Mouse (Mus musculus): ENCODE measurements around the gene Pdpk1. TPM values are rescaled to one million over a fixed set of nuclear protein-coding genes. Genes with fewer than 3 reads are reported as not detected.

The Pdpk1 gene
- polyA plus RNA-seq, 1 experiment: 23.7 TPM

DNA sequence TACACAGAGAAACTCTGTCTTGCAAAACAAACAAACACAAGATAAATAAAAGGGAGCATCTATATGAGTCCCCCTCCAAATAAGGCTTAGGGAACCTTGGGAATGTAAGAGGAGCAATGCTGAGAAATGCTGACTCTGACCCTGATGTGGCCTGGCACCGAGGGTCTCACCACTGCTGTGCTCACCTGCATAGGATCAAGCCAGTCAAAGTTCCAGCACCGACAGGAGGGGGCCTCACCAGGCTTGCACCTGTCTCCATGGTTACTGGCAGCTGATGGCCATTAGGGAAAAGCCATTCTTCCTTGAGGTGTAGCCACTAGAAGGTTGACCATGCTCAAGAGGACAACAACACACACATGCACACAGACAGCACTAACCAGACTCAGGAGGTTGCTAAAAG is 7.8 kb downstream of the Pdpk1 start:
- no peak for TF ChIP-seq GATA1 (IDR thresholded peaks at IDR 0.05; ENCODE audit: low read length)

DNA sequence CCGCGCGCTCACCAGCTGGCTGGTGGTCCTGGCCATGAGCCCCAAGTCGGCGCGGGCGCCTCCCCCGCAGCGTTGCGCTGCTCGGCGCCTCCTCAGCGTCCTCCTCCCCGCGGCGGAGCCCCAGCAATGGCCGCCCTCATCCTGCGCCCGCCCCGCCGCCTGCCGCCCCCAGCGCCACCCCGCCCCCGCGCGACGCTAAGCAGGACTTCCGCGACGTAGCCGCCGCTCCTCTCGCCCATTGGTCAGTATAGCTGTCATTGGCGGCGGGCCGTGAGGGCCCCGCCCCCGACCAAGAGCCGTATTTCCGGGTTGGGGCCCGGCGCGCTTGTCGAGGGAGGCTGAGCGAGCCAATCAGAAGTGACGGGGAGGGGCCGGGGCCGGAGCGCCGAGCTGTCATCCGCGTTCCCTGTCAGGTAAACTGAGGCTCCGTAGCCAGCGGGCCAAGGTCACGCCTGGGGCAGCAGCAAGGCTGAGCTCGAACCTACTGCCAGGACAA is 9.3 kb downstream of the Pdpk1 start:
- TF ChIP-seq GATA1 (IDR thresholded peaks at IDR 0.05; ENCODE audit: low read length): no peak

DNA sequence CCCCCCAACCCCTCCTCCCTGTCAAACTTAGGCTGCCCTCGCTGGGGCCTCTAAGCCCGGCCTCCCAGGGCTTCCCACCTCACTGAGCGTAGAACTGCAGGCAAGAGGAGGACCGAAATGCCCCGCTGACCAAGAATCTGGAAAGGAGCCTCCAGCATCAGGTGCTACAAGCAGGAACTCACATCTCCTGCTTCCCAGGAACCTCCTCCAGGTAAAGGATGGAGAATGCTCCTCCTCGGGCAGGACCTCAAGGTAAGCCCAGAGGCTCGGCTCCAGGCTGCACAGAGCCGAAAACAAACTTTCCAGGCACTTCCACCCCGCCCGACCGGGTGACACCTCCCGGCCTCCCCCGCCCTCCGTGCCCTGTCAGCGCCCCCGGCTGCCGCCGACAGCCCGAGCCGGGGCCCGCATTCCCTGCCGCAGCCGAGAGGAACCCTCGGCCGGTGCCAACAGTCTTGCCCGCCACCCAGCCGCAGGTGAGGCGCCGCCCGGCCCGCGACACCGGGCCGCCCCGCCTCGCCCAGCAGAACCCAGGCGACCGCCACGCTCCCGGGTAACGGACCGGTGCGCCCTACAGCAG is 9.8 kb downstream of the Pdpk1 start:
- TF ChIP-seq GATA1 (IDR thresholded peaks at IDR 0.05; ENCODE audit: low read length): no peak

DNA sequence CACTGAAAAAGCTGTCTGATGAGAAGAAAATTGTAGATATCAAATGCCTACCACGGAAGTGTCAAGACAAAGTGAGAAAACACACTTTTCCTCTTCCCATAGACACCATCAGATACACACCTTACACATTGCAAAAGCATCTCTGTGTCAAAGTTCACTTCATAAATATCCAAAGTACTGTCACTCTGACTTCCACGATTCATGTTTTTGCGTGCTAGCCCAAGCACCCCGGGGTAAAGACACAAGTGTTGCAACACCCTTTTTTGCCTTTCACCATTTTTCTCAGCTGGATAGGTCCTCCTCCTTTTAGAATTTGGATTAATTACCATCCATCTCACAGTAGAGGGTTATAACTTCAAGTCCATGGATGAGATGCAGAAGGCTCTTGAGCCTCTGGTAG is 10.8 kb downstream of the Pdpk1 start:
- TF ChIP-seq GATA1 (IDR thresholded peaks at IDR 0.05; ENCODE audit: low read length): no peak

DNA sequence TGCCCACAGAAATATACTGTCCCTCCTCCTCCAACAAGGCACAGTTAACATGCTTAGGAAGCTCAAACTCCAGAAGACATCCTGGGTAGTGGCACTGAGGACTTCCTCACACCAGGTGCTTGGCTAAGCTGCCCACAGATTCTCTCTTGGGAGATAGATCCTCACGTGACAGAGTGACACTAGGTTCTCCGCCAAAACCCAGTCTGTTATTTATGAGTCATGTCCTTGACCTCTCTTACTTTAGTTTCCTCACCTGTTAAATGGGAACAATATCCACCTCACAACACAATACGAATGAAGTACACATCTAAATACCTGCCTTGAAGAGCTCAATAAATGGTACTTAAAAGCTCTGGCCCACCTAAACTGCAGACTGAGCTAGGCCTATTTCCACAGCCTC is 11.5 kb downstream of the Pdpk1 start:
- TF ChIP-seq GATA1 (IDR thresholded peaks at IDR 0.05; ENCODE audit: low read length): no peak

DNA sequence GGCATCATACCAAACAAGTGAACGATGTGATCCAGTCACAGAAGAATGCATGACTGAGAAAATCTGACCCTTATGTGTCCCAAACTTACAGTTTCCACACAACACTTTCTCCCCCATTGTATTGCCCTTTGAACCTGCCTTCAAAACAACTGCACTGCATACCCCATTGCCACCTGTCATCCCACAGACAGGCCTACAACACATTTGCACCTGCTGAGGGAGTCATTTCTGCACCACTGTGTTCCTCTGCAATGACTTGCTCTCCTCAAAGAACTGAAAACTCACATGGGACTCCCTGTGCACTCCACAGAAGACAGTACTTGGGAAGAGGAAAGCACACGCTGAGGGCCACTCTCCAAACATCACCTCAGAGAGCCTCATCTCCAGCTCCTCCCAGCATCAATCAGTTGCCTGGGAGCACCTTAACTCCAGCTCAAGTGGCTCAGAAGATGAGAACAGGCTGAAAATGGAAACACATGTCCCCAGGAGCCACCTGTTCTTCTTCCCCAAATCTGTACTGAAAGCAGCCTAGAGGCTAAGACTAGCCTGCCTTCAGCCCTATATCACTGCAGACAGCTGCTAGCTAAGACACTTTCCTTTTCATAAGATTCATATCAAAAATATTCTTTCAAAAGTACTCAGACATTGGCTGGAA is 13.4 kb downstream of the Pdpk1 start:
- no peak for TF ChIP-seq GATA1 (IDR thresholded peaks at IDR 0.05; ENCODE audit: low read length)

DNA sequence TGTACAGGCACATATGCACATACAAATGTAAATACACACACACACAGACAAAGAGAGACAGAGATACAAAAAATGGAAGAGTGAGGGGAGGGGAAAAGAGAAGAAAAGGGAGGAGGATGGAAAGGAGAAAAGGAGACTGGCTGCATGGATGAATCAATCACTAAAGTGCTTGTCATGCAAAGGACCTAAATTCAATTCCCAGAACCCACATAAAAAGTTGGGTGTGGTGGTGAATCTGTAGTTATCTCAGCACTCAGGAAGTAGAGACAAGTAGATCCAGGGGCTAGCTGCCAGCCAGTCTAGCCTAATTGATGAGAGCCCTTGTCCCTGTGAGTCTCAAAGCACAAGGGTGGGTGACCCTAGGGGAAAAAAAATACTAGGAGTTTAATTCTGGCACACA is 16.7 kb downstream of the Pdpk1 start:
- TF ChIP-seq GATA1 (IDR thresholded peaks at IDR 0.05; ENCODE audit: low read length): no peak

DNA sequence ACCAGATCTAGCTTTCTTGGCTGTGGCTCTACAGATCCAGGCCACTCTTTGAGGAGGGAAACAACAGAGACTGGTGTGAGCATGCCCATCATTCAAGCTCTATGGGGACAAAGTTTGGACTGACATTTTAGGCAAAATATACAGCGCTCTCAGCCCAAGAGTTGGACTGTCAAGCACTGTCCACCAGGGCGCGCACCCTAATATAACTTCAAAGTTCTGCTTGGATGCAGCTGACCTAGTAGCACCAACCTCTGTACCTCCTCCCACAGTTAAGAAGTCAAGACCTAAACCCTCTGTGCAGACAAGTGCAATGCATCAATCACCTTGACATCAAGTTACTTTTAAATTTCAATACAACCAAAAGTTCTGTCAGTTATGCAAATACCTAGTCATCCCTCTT is 19.2 kb downstream of the Pdpk1 start:
- no peak for TF ChIP-seq GATA1 (IDR thresholded peaks at IDR 0.05; ENCODE audit: low read length)

DNA sequence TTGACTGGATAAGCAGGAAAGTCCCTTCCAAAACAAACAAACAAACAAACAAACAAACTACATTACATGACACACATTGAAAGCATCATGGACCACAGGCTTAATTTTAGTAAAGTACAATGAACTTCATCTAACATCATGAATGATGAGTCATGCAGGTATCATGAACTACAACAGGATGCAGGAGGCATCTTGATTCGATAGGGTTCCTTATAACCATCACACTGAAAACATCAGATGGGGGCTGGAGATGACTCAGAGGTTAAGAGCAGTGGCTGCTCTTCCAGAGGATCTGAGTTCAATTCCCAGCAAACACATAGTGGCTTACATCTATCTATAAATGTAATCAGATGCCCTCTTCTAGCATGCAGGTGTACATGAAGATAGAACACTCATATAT is 23.1 kb downstream of the Pdpk1 start:
- no peak for TF ChIP-seq GATA1 (IDR thresholded peaks at IDR 0.05; ENCODE audit: low read length)

DNA sequence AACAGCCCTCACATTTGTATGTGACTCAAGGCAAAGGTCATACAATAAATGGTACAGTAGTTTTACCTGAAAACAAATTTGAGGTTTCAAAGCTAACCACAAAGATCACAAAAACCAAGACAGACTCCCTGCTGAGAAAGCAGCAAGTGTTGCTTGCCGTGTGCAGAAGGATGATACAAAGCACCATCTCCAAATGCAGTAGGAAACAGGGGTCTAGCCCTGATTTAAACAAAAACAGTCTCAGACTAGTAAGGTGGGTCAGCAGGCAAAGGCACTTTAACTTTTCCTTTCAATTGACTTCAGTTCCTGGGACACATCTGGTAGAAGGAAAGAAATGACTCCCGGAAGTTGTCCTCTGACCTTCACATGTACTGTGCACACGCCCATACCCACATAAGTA is 23.9 kb downstream of the Pdpk1 start:
- TF ChIP-seq GATA1 (IDR thresholded peaks at IDR 0.05; ENCODE audit: low read length): no peak

DNA sequence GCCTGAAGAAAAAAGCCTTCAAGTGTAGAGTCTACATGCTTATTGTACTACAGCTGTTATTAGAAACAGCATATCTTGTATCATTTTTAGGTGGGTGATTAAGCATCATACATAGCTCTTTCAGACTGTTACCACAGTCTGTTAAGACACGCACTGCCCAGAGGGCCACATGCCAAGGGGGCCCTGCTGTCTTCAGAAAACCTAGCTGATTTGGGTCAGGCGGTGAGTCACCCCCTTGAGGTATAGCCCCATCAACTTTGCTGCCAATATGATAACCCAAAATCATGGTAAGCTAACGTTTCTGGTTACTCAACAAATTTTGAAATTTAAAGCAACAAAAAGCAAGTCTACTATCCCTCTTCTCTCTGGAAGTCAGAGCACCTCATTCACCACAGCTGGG is 31.3 kb downstream of the Pdpk1 start:
- TF ChIP-seq GATA1 (IDR thresholded peaks at IDR 0.05; ENCODE audit: low read length): no peak

DNA sequence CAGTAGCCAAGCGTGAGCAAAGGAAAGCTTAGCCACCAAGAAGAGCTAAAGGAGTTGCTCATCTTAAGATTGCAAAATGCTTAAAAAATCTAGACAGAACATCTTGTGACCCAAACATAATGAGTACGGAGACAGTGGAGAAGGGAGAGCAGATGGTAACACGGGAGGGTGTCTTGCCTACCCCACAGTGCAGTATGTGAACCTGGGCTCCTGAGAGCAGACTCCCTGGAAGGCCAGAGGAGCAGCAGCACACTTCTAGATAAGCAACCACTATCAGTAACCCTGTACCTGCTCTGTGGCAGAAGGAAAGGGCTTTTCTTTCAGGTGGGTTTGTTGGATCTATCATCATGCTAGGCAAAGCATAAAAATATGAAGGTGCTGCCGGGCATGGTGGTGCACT is 37.7 kb downstream of the Pdpk1 start:
- TF ChIP-seq GATA1 (IDR thresholded peaks at IDR 0.05; ENCODE audit: low read length): no peak

DNA sequence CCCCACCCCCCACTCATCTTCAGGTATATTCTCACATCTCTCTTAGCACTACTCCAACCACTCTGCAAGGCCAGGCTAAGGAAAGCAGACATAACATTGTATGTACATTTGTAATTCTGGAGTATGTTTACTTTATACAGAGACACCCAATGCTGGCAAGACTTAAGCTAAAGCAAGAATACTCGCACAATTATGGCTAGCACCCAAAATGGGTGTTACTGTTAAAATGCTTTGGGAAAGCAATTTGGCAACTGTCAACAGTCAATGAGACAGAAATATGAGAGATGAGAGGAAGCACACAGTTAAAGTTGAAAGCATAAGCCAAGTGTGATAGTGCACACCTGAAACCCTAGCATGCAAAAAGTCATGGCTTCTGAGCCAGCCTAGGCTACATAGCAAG is 39.5 kb downstream of the Pdpk1 start:
- TF ChIP-seq GATA1 (IDR thresholded peaks at IDR 0.05; ENCODE audit: low read length): no peak

DNA sequence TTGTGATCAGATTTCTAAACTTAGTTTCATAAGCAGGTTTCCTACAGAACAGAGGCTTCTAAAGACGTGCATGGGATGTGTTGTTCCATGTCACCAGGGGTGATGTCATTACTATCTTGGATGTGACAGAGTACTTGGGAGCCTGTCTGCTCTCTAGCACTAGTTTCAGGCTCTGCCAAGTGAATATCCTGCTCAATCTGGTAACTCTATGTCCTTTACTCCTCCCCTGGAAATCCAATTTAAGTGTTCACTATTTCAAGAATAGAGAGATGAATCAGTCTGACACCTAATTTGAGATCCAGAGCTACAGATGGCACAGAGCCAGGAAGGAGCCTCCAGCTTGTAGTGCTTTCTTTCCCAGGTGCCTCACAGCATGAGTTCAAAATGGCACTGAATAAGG is 41.8 kb downstream of the Pdpk1 start:
- no peak for TF ChIP-seq GATA1 (IDR thresholded peaks at IDR 0.05; ENCODE audit: low read length)

DNA sequence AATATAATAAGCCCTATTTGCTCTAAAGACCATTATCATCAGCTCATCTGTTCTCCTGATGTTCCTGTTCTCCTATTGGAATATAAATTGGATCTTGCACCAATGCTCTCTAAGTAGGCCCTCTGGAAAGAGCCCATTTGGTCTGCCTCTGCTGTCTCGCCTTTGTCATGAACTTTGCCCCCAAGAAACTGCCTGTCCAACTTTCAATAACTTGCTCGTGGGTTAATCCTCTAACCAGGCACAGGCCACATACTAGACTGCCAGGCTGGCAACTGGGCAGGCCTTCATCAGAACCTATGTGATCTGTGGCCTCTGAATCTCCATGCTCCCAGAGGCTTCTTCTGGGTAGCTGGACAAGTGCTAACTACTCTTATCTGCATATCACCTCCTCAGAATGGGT is 45.6 kb downstream of the Pdpk1 start:
- no peak for TF ChIP-seq GATA1 (IDR thresholded peaks at IDR 0.05; ENCODE audit: low read length)

DNA sequence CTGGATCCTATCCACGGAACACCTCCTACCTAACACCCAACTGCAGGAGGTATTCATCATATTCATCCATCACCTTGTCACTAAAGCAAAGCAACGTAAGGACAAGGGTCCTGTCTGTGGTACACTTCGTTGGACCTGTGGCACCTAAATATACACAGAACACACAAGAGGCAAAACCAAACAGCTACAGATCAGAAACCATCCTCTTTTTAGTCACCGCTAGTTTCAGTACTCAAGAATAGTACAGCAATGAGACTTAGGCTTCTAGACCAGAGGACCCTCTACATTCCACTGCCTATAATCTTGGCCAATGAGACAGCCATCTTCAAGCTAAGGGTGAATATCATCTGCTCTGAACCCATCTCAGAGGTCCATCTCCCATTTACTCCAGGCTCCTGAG is 52.4 kb downstream of the Pdpk1 start:
- TF ChIP-seq GATA1 (IDR thresholded peaks at IDR 0.05; ENCODE audit: low read length): no peak

DNA sequence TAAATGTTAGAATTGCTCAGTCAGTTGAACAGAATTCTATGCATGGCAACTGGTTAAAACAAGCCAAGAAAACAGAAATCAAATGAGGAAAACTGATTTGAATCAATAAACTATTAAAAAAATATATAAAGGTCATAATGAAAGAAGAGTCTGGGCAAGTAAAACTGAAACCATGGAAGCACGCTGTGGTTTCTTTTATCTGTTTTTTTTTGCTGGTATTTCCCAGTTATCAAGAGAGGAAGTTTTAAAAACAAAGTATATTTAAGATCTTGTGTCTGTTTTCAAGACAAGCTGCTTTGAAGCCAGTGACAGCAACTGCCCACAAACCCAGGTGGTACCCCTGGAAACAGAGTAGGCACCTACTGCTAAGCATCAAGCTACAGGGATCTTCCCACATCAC is 60.1 kb downstream of the Pdpk1 start:
- TF ChIP-seq GATA1 (IDR thresholded peaks at IDR 0.05; ENCODE audit: low read length): no peak
